8 mouse cellular contexts compared by ENCODE assay signal in genomic region chr2:130642197-130642660, GRCm38 (mm10). TPM values are rescaled to one million over a fixed set of nuclear protein-coding genes. Genes with fewer than 3 reads are reported as not detected.
DNase-seq lines count a peak whose midpoint lies in the region; ATAC-seq and TF ChIP-seq lines count a peak whose summit lies in the region.

No protein-coding gene starts in this region.

- TF ChIP-seq CTCF in CH12.LX (conservative IDR thresholded peaks at IDR 0.05 in 1 of 2, IDR thresholded peaks at IDR 0.05 in 1 of 2; ENCODE audit: low read depth in 2 of 2, low read length in 2 of 2): no peak

- no peaks in the 10 kb centered on the region for H3K9me3 ChIP-seq in heart, embryonic 13.5 days
- no peaks in the 10 kb centered on the region for H3K9me3 ChIP-seq in CH12.LX (replicated peaks; ENCODE audit: low read length)
- H3K9me3 ChIP-seq in embryonic facial prominence, embryonic 11.5 days (replicated peaks; ENCODE audit: control insufficient read depth, low read length): no peaks in the 10 kb centered on the region
- no peaks in the 10 kb centered on the region for H3K9me3 ChIP-seq in neural tube, embryonic 13.5 days

- peaks cover 43% of the 10 kb centered on the region for H3K27me3 ChIP-seq in heart, embryonic 13.5 days (replicated peaks)
- peaks cover 3% of the 10 kb centered on the region for H3K27me3 ChIP-seq in CH12.LX (replicated peaks)
- peaks cover 10% of the 10 kb centered on the region for H3K27me3 ChIP-seq in embryonic facial prominence, embryonic 11.5 days (ENCODE audit: control insufficient read depth, insufficient read depth, low read length)
- H3K27me3 ChIP-seq in neural tube, embryonic 13.5 days: peaks cover 34% of the 10 kb centered on the region

- in situ Hi-C loops in CH12.LX (cut with MboI; ENCODE audit: low pct_ligation_motif_present, low pct_unique_long_range_greater_than_20kb, low sequenced_read_pairs): no loop called here

- dilution Hi-C loops in CH12.LX (cut with MboI; ENCODE audit: extremely low pct_ligation_motif_present, extremely low pct_unique_long_range_greater_than_20kb, low sequenced_read_pairs): no loop called here

- H3K4me3 ChIP-seq in heart, embryonic 13.5 days: peak overlapping the region; percentile 64
- peak overlapping the region; percentile 49 to 83 (median 62) for H3K4me3 ChIP-seq in CH12.LX (replicated peaks in 1 of 3; ENCODE audit: low read depth in 2 of 3, low read length in 2 of 3, poor library complexity in 1 of 3)
- peak overlapping the region; percentile 58 for H3K4me3 ChIP-seq in embryonic facial prominence, embryonic 11.5 days (ENCODE audit: low read depth, low read length)
- peak overlapping the region; percentile 77 for H3K4me3 ChIP-seq in neural tube, embryonic 13.5 days

- no peak for TF ChIP-seq EP300 in CH12.LX (IDR thresholded peaks at IDR 0.05; ENCODE audit: low read length)

- no peak for DNase-seq in heart, postnatal 4 days
- DNase-seq in CH12.LX (ENCODE audit: extremely low read depth): peak; percentile 13
- peak; percentile 40 for DNase-seq in embryonic facial prominence, embryonic 11.5 days (ENCODE audit: low spot score)
- DNase-seq in kidney, postnatal 4 days: peak; percentile 19 to 47
- DNase-seq in urinary bladder, adult 2 months (ENCODE audit: low spot score): no peak
- no peak for DNase-seq in gastrocnemius, postnatal 36 days

- H3K9ac ChIP-seq in heart, embryonic 13.5 days: peak overlapping the region; percentile 86
- H3K9ac ChIP-seq in CH12.LX (ENCODE audit: insufficient read depth, low read depth): peak overlapping the region; percentile 71
- H3K9ac ChIP-seq in embryonic facial prominence, embryonic 11.5 days (replicated peaks; ENCODE audit: low read length): peak overlapping the region; percentile 46
- H3K9ac ChIP-seq in neural tube, embryonic 13.5 days: peak overlapping the region; percentile 88

- TF ChIP-seq RAD21 in CH12.LX (IDR thresholded peaks at IDR 0.05; ENCODE audit: low read depth, low read length): no peak

- ATAC-seq in heart, embryonic 13.5 days (ENCODE audit: extremely low read depth, insufficient number of reproducible peaks, low FRiP score, low TSS enrichment): peak; percentile 34
- peak; percentile 53 for ATAC-seq in embryonic facial prominence, embryonic 11.5 days (replicated peaks; ENCODE audit: insufficient number of reproducible peaks, low FRiP score, low TSS enrichment, low read depth)
- peak; percentile 86 for ATAC-seq in neural tube, embryonic 13.5 days (ENCODE audit: low read depth)

- peaks cover 6% of the 10 kb centered on the region for H3K36me3 ChIP-seq in heart, embryonic 13.5 days
- H3K36me3 ChIP-seq in CH12.LX (replicated peaks in 1 of 2; ENCODE audit: control insufficient read depth in 1 of 2, insufficient read depth in 1 of 2, low read length in 1 of 2): peaks cover 0 to 14% of the 10 kb centered on the region in 2 experiments
- no peaks in the 10 kb centered on the region for H3K36me3 ChIP-seq in embryonic facial prominence, embryonic 11.5 days (replicated peaks; ENCODE audit: control insufficient read depth, insufficient read depth, low read depth, low read length)
- H3K36me3 ChIP-seq in neural tube, embryonic 13.5 days: peaks cover 6% of the 10 kb centered on the region; the same call in 1 of the 2 replicates

- peaks cover 11% of the 10 kb centered on the region; the same call in 1 of the 2 replicates for H3K4me1 ChIP-seq in heart, embryonic 13.5 days
- peaks cover 4 to 22% of the 10 kb centered on the region in 2 experiments; a peak in 3 of 4 replicates for H3K4me1 ChIP-seq in CH12.LX (ENCODE audit: control insufficient read depth in 1 of 2, insufficient read depth in 2 of 2)
- H3K4me1 ChIP-seq in embryonic facial prominence, embryonic 11.5 days (ENCODE audit: control insufficient read depth, insufficient read depth, low read length): no peaks in the 10 kb centered on the region
- peaks cover 19% of the 10 kb centered on the region for H3K4me1 ChIP-seq in neural tube, embryonic 13.5 days (replicated peaks)

- peak overlapping the region; percentile 99 for H3K4me2 ChIP-seq in heart, embryonic 13.5 days
- H3K4me2 ChIP-seq in CH12.LX (ENCODE audit: insufficient read depth, low read depth, poor library complexity, severe bottlenecking): peak overlapping the region; percentile 93
- peak overlapping the region; percentile 97 for H3K4me2 ChIP-seq in embryonic facial prominence, embryonic 11.5 days (ENCODE audit: low read depth, low read length)
- H3K4me2 ChIP-seq in neural tube, embryonic 13.5 days: peak overlapping the region; percentile 90

- TF ChIP-seq POLR2A in CH12.LX (IDR thresholded peaks at IDR 0.05; ENCODE audit: low read depth, low read length): no peak

- no peaks in the 10 kb centered on the region for H3K79me2 ChIP-seq in CH12.LX (replicated peaks; ENCODE audit: control insufficient read depth, extremely low read depth, insufficient read depth, poor library complexity, severe bottlenecking)

- H3K27ac ChIP-seq in heart, embryonic 13.5 days (replicated peaks): no peak overlapping the region
- H3K27ac ChIP-seq in CH12.LX (ENCODE audit: insufficient read depth, low read depth): no peak overlapping the region
- no peak overlapping the region for H3K27ac ChIP-seq in embryonic facial prominence, embryonic 11.5 days (replicated peaks; ENCODE audit: low read depth, low read length)
- H3K27ac ChIP-seq in neural tube, embryonic 13.5 days (replicated peaks): peak overlapping the region; percentile 84

- WGBS in heart, embryonic 13.5 days: 0% methylated on average over 25 of the region's 27 CpGs
- WGBS in embryonic facial prominence, embryonic 11.5 days: 0% methylated on average over 15 of the region's 27 CpGs
- 0% methylated on average over 19 of the region's 27 CpGs for WGBS in neural tube, embryonic 13.5 days

- intact Hi-C loops in gastrocnemius, postnatal 36 days (cut with DNase I): no loop called here

TF ChIP-seq in CH12.LX, 34 proteins besides CTCF, POLR2A, EP300 and RAD21:
- TF ChIP-seq JUND (conservative IDR thresholded peaks at IDR 0.05; ENCODE audit: low read depth, low read length) (no peak), CHD2 (IDR thresholded peaks at IDR 0.05; ENCODE audit: low read length) (0 out of 2 replicates have a peak, but pooled peaks have one; percentile 46), NRF1 (IDR thresholded peaks at IDR 0.05; ENCODE audit: low read depth, low read length) (no peak)
TF ChIP-seq in CH12.LX: peak in this region for 1.

RNA-seq across cellular contexts. Expression of gene Lzts3, which starts 0.4 kb away (rescaled TPM):
- polyA plus RNA-seq in heart, embryonic 13.5 days (2015; fragmentation: Nextera tagmentation; extraction: Ambion mirVana): 1.5 and 1.8 TPM in 2 replicates
- 1 to 10 TPM; 4.3 to 5.0 TPM for total RNA-seq in heart, postnatal 4 days (2021)
- total RNA-seq in CH12.LX (2012; rRNA removed): 3.7 and 3.9 TPM in 2 replicates
- total RNA-seq in CH12.LX (2014; rRNA removed): 1.2 and 1.5 TPM in 2 replicates
- 3.6 and 4.2 TPM in 2 replicates for polyA plus RNA-seq in CH12.LX (2012; ENCODE audit: insufficient read length, low read depth)
- polyA plus RNA-seq in embryonic facial prominence, embryonic 11.5 days (2014; fragmentation: Nextera tagmentation; extraction: Ambion mirVana): 0.79 and 1.1 TPM in 2 replicates
- polyA plus RNA-seq in neural tube, embryonic 13.5 days (2015; fragmentation: Nextera tagmentation; extraction: Ambion mirVana): 10.5 and 10.7 TPM in 2 replicates
- polyA plus RNA-seq in urinary bladder, adult 2 months (2012; rRNA removed): 5.9 and 6.2 TPM in 2 replicates
- total RNA-seq in gastrocnemius, postnatal 36 days (2021): 1 to 10 TPM; 1.9 to 2.4 TPM

RNA-seq across cellular contexts. Expression of gene Ubox5, which starts 12.4 kb away (rescaled TPM):
- polyA plus RNA-seq in heart, embryonic 13.5 days (2015; fragmentation: Nextera tagmentation; extraction: Ambion mirVana): 7.3 TPM in 2 replicates
- total RNA-seq in heart, postnatal 4 days (2021): 1 to 10 TPM; 5.5 TPM
- total RNA-seq in CH12.LX (2012; rRNA removed) (6.0 and 7.0 TPM in 2 replicates), CH12.LX (2014; rRNA removed) (4.6 and 5.5 TPM in 2 replicates)
- polyA plus RNA-seq in CH12.LX (2012; ENCODE audit: insufficient read length, low read depth): 10.2 and 10.6 TPM in 2 replicates
- 19.8 and 19.9 TPM in 2 replicates for polyA plus RNA-seq in embryonic facial prominence, embryonic 11.5 days (2014; fragmentation: Nextera tagmentation; extraction: Ambion mirVana)
- polyA plus RNA-seq in neural tube, embryonic 13.5 days (2015; fragmentation: Nextera tagmentation; extraction: Ambion mirVana): 10.8 and 12.4 TPM in 2 replicates
- polyA plus RNA-seq in urinary bladder, adult 2 months (2012; rRNA removed): 5.8 and 6.9 TPM in 2 replicates
- total RNA-seq in gastrocnemius, postnatal 36 days (2021): 1 to 10 TPM; 3.4 to 5.3 TPM

RNA-seq across cellular contexts. Expression of gene Fastkd5, which starts 12.4 kb away (rescaled TPM):
- polyA plus RNA-seq in heart, embryonic 13.5 days (2015; fragmentation: Nextera tagmentation; extraction: Ambion mirVana): 11.9 and 12.0 TPM in 2 replicates
- 1 to 10 TPM; 8.1 to 9.2 TPM for total RNA-seq in heart, postnatal 4 days (2021)
- total RNA-seq in CH12.LX (2012; rRNA removed) (6.0 and 9.7 TPM in 2 replicates), CH12.LX (2014; rRNA removed) (13.4 and 14.8 TPM in 2 replicates)
- 7.3 and 9.1 TPM in 2 replicates for polyA plus RNA-seq in CH12.LX (2012; ENCODE audit: insufficient read length, low read depth)
- polyA plus RNA-seq in embryonic facial prominence, embryonic 11.5 days (2014; fragmentation: Nextera tagmentation; extraction: Ambion mirVana): 23.8 and 24.7 TPM in 2 replicates
- polyA plus RNA-seq in neural tube, embryonic 13.5 days (2015; fragmentation: Nextera tagmentation; extraction: Ambion mirVana): 13.1 and 13.8 TPM in 2 replicates
- polyA plus RNA-seq in urinary bladder, adult 2 months (2012; rRNA removed): 4.4 and 4.9 TPM in 2 replicates
- total RNA-seq in gastrocnemius, postnatal 36 days (2021): 1 to 10 TPM; 4.9 to 5.2 TPM

RNA-seq across cellular contexts. Expression of gene Ddrgk1, which starts 22.2 kb away (rescaled TPM):
- 39.4 and 43.6 TPM in 2 replicates for polyA plus RNA-seq in heart, embryonic 13.5 days (2015; fragmentation: Nextera tagmentation; extraction: Ambion mirVana)
- 10 to 100 TPM; 57.7 to 58.9 TPM for total RNA-seq in heart, postnatal 4 days (2021)
- total RNA-seq in CH12.LX (2012; rRNA removed) (72.7 and 77.9 TPM in 2 replicates), CH12.LX (2014; rRNA removed) (50.4 and 51.7 TPM in 2 replicates)
- 93.1 and 114 TPM in 2 replicates for polyA plus RNA-seq in CH12.LX (2012; ENCODE audit: insufficient read length, low read depth)
- 45.0 and 45.1 TPM in 2 replicates for polyA plus RNA-seq in embryonic facial prominence, embryonic 11.5 days (2014; fragmentation: Nextera tagmentation; extraction: Ambion mirVana)
- polyA plus RNA-seq in neural tube, embryonic 13.5 days (2015; fragmentation: Nextera tagmentation; extraction: Ambion mirVana): 64.6 and 72.3 TPM in 2 replicates
- polyA plus RNA-seq in urinary bladder, adult 2 months (2012; rRNA removed): 115 and 119 TPM in 2 replicates
- 10 to 100 TPM; 82.3 to 96.2 TPM for total RNA-seq in gastrocnemius, postnatal 36 days (2021)

RNA-seq across cellular contexts. Expression of gene Itpa, which starts 25.2 kb away (rescaled TPM):
- polyA plus RNA-seq in heart, embryonic 13.5 days (2015; fragmentation: Nextera tagmentation; extraction: Ambion mirVana): 80.9 and 83.2 TPM in 2 replicates
- 10 to 100 TPM; 32.7 to 35.2 TPM for total RNA-seq in heart, postnatal 4 days (2021)
- total RNA-seq in CH12.LX (2012; rRNA removed) (59.1 and 89.6 TPM in 2 replicates), CH12.LX (2014; rRNA removed) (121 and 123 TPM in 2 replicates)
- polyA plus RNA-seq in CH12.LX (2012; ENCODE audit: insufficient read length, low read depth): 53.3 and 70.8 TPM in 2 replicates
- polyA plus RNA-seq in embryonic facial prominence, embryonic 11.5 days (2014; fragmentation: Nextera tagmentation; extraction: Ambion mirVana): 131 and 136 TPM in 2 replicates
- 121 and 134 TPM in 2 replicates for polyA plus RNA-seq in neural tube, embryonic 13.5 days (2015; fragmentation: Nextera tagmentation; extraction: Ambion mirVana)
- 32.4 and 46.0 TPM in 2 replicates for polyA plus RNA-seq in urinary bladder, adult 2 months (2012; rRNA removed)
- 10 to 100 TPM; 10.8 to 13.2 TPM for total RNA-seq in gastrocnemius, postnatal 36 days (2021)

Comparison
In these comparisons a context has a peak if more than half of its experiments do, and no peak if none do; other contexts are left out.
1. ATAC-seq: peak in every context shown above with its lines; median percentile 86 in neural tube, embryonic 13.5 days; 53 in embryonic facial prominence, embryonic 11.5 days; 34 in heart, embryonic 13.5 days.
2. DNase-seq: peak in CH12.LX (single experiment), embryonic facial prominence, embryonic 11.5 days (single experiment) and kidney, postnatal 4 days (2 of 2); none in heart, postnatal 4 days (single experiment), urinary bladder, adult 2 months (single experiment) and gastrocnemius, postnatal 36 days (0 of 2).
3. Peak in every context shown above with its lines, with median percentiles within 50 percentile points of each other: H3K4me2 ChIP-seq, H3K4me3 ChIP-seq and H3K9ac ChIP-seq.